In genomic region chr14:121435794-121436193, GRCm38 (mm10) we compare ENCODE assay signal across 10 mouse cellular contexts. TPM values are rescaled to one million over a fixed set of nuclear protein-coding genes. Genes with fewer than 3 reads are reported as not detected.
A peak's percentile ranks its signal among the peaks of the same experiment; 100 is the strongest.
DNase-seq lines count a peak whose midpoint lies in the region; ATAC-seq lines count a peak whose summit lies in the region.
"Had no signal": no experiment of that assay in that cellular context is flagged by ENCODE, and none has a peak within 500 bp of the region (broad histone marks: within the 10 kb centered on the region; RNA-seq: fewer than 3 reads in every experiment).

No protein-coding gene starts in this region.

- H3K4me1 ChIP-seq in heart, embryonic 12.5 days (replicated peaks): peaks cover 31% of the 10 kb centered on the region
- H3K4me1 ChIP-seq in midbrain, embryonic 13.5 days (replicated peaks): no peaks in the 10 kb centered on the region
- H3K4me1 ChIP-seq: neural tube, embryonic 13.5 days had no signal

- 0 out of 2 replicates have a peak overlapping the region, but pooled peaks have one; percentile 23 for H3K9ac ChIP-seq in heart, embryonic 12.5 days
- H3K9ac ChIP-seq in midbrain, embryonic 13.5 days (replicated peaks): no peak overlapping the region
- H3K9ac ChIP-seq: neural tube, embryonic 13.5 days had no signal

- H3K4me3 ChIP-seq in heart, embryonic 12.5 days: no peak overlapping the region
- H3K4me3 ChIP-seq in midbrain, embryonic 13.5 days (replicated peaks): no peak overlapping the region
- H3K4me3 ChIP-seq: neural tube, embryonic 13.5 days had no signal

- peak overlapping the region; percentile 94 for H3K27ac ChIP-seq in heart, embryonic 12.5 days (ENCODE audit: poor library complexity, severe bottlenecking)
- no peak overlapping the region for H3K27ac ChIP-seq in midbrain, embryonic 13.5 days
- H3K27ac ChIP-seq: neural tube, embryonic 13.5 days had no signal

- intact Hi-C loops in left cerebral cortex, postnatal 4 days (cut with DNase I): no loop called here

- no peaks in the 10 kb centered on the region for H3K36me3 ChIP-seq in heart, embryonic 12.5 days
- no peaks in the 10 kb centered on the region for H3K36me3 ChIP-seq in midbrain, embryonic 13.5 days
- H3K36me3 ChIP-seq: neural tube, embryonic 13.5 days had no signal

- 9% methylated on average over 6 of the region's 6 CpGs for WGBS in heart, embryonic 12.5 days
- 51% methylated on average over 6 of the region's 6 CpGs for WGBS in midbrain, embryonic 13.5 days

- 0 out of 2 replicates have a peak, but pooled peaks cover 3% of the 10 kb centered on the region for H3K9me3 ChIP-seq in heart, embryonic 12.5 days (replicated peaks)
- no peaks in the 10 kb centered on the region for H3K9me3 ChIP-seq in midbrain, embryonic 13.5 days
- H3K9me3 ChIP-seq: neural tube, embryonic 13.5 days had no signal

- peak overlapping the region; percentile 31 for H3K4me2 ChIP-seq in heart, embryonic 12.5 days
- no peak overlapping the region for H3K4me2 ChIP-seq in midbrain, embryonic 13.5 days (replicated peaks)
- H3K4me2 ChIP-seq: neural tube, embryonic 13.5 days had no signal

- DNase-seq in left cerebral cortex, adult 9 months (ENCODE audit: low spot score in 2 of 2): peak; percentile 12 to 16
- DNase-seq in left cerebral cortex, postnatal 4 days: no peak
- peak; percentile 39 for DNase-seq in R1 (ENCODE audit: low read depth, low spot score)
- DNase-seq in lung, postnatal 36 days: peak; percentile 32
- no peak for DNase-seq in cerebellum, postnatal 14 days
- DNase-seq in embryo, embryonic 9.5 days (ENCODE audit: extremely low spot score): no peak
- DNase-seq: kidney, adult 11 months had no signal

- H3K27me3 ChIP-seq in heart, embryonic 12.5 days (replicated peaks): no peaks in the 10 kb centered on the region
- H3K27me3 ChIP-seq in midbrain, embryonic 13.5 days: no peaks in the 10 kb centered on the region
- H3K27me3 ChIP-seq: neural tube, embryonic 13.5 days had no signal

- ATAC-seq in heart, embryonic 12.5 days (ENCODE audit: insufficient number of reproducible peaks, low FRiP score): peak; percentile 90
- ATAC-seq in midbrain, embryonic 13.5 days: no peak

RNA-seq across cellular contexts. Expression of gene Stk24, which starts 56.0 kb away (rescaled TPM):
- total RNA-seq in left cerebral cortex, postnatal 4 days (2021): 10 to 100 TPM; 45.9 to 52.1 TPM
- polyA plus RNA-seq in heart, embryonic 12.5 days (2016; fragmentation: Nextera tagmentation; extraction: Ambion mirVana): 52.9 and 55.6 TPM in 2 replicates
- 20.9 and 21.2 TPM in 2 replicates for polyA plus RNA-seq in midbrain, embryonic 13.5 days (2015; fragmentation: Nextera tagmentation; extraction: Ambion mirVana)

Comparison
In these comparisons a context has a peak if more than half of its experiments do, and no peak if none do; other contexts are left out.
1. DNase-seq: peak in left cerebral cortex, adult 9 months (2 of 2), R1 (single experiment) and lung, postnatal 36 days (single experiment); none in left cerebral cortex, postnatal 4 days (single experiment), cerebellum, postnatal 14 days (0 of 2) and embryo, embryonic 9.5 days (single experiment).